In the genomic region with DNA sequence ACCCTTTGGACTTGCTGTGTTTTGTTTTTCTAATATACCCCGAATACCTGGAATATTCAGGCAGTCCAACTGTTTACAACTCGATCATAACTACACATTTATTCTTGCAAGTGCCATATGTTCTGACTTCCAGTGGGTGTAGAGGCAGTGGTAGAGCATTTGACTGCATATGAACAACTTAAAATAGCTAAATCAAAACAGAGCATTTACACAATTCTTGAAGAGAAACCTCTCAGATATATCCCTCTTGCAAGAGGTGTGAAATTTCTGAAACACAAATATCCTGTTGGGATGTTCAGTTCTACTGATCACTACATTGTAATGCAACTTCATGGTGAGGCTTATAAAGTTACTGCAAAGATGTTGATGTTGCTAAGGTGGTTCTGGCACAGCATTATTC, we compare ENCODE assay signal across 12 mouse cellular contexts.
"Had no signal": no experiment of that assay in that cellular context is flagged by ENCODE, and none has a peak within 500 bp of the region (broad histone marks: within the 10 kb centered on the region; RNA-seq: fewer than 3 reads in every experiment).

No protein-coding gene starts in this region.

- DNase-seq: kidney, adult 18-20 months; kidney, adult 9 months; kidney, postnatal 14 days; kidney, postnatal 4 days; liver, embryonic 13.5 days; lung, adult 2 months; lung, postnatal 14 days; lung, postnatal 4 days; midbrain, embryonic 14.5 days; thymus, adult 2 months; thymus, postnatal 14 days; thymus, postnatal 4 days had no signal
